Mouse (Mus musculus) heart, embryonic 12.5 days (tissue): Measurements from ENCODE around the gene Tmem266. TPM values are rescaled to one million over a fixed set of nuclear protein-coding genes. Genes with fewer than 3 reads are reported as not detected.

ENCODE experiments used
- ATAC-seq: fragments of 200-750 bp; cut with Nextera tagmentation; 2 replicates; pipeline ENCODE4 v1.8.0; 2017; ENCODE audit warnings: moderate TSS enrichment, moderate library complexity; ENCODE audit not compliant: insufficient number of reproducible peaks, low FRiP score
- H3K27ac ChIP-seq: fragments of 300-500 bp; sonication (generic); 2 replicates; pipeline ENCODE4 v1.5.1; 2016; ENCODE audit warnings: mild to moderate bottlenecking, moderate library complexity; ENCODE audit not compliant: poor library complexity, severe bottlenecking
- H3K27me3 ChIP-seq: fragments of 300-500 bp; sonication (generic); replicated peaks from 2 replicates; pipeline ENCODE4 v1.6.1; 2016; ENCODE audit warnings: mild to moderate bottlenecking, moderate library complexity
- H3K36me3 ChIP-seq: fragments of 300-500 bp; sonication (generic); 2 replicates; pipeline ENCODE4 v1.6.1; 2016; ENCODE audit warnings: mild to moderate bottlenecking, moderate library complexity
- H3K4me1 ChIP-seq: fragments of 300-500 bp; sonication (generic); replicated peaks from 2 replicates; pipeline ENCODE4 v1.6.1; 2016; ENCODE audit warnings: mild to moderate bottlenecking
- H3K4me2 ChIP-seq: fragments of 300-500 bp; sonication (generic); 2 replicates; pipeline ENCODE4 v1.6.1; 2016; ENCODE audit warnings: mild to moderate bottlenecking, moderate library complexity
- H3K4me3 ChIP-seq: fragments of 300-500 bp; sonication (generic); 2 replicates; pipeline ENCODE4 v1.5.1; 2016; ENCODE audit warnings: mild to moderate bottlenecking
- H3K9ac ChIP-seq: fragments of 300-500 bp; sonication (generic); 2 replicates; pipeline ENCODE4 v1.6.1; 2016; ENCODE audit warnings: mild to moderate bottlenecking, moderate library complexity
- H3K9me3 ChIP-seq: fragments of 300-500 bp; sonication (generic); replicated peaks from 2 replicates; pipeline ENCODE4 v1.6.1; 2016; ENCODE audit warnings: mild to moderate bottlenecking, moderate library complexity
- WGBS: fragments of 180-500 bp; shearing (Covaris S2); methylation state at CpG from one replicate; pipeline ENCODE4 v1.1.7; 2016; 5-methylcytosine and 5-hydroxymethylcytosine counted together
- polyA plus RNA-seq: library from polyadenylated mRNA; unstranded; fragments of >200 nt; fragmentation: Nextera tagmentation; extraction: Ambion mirVana; gene quantifications from 2 replicates; pipeline ENCODE4 v1.2.1, GENCODE M21; 2016

Gene Tmem266
- polyA plus RNA-seq, 1 experiment from 2014 or later = 0.24 TPM

DNA sequence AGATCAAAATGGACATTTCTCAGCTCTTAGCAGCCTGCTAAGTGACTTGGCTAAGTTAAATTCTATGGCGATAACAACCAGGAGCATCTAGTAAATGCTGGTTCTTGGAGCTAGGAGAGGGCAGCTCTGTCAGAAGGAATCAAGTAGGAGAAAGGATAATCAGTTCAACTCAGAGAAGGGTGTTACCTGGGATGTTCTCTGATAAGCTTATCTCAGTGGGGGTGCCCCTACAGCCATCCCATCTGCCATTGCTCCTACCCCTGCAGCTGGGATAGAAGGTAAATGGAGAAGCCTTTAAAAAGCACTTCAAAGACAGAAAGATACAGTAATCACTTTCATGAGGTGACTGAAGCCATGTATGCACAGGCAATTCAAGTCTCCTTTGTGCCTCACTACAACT, 126.2 kb downstream of the Tmem266 start:
- H3K27ac ChIP-seq = no peak overlapping the region
- WGBS = 87% methylated on average over 1 of the region's 1 CpGs
- ATAC-seq = no peak

DNA sequence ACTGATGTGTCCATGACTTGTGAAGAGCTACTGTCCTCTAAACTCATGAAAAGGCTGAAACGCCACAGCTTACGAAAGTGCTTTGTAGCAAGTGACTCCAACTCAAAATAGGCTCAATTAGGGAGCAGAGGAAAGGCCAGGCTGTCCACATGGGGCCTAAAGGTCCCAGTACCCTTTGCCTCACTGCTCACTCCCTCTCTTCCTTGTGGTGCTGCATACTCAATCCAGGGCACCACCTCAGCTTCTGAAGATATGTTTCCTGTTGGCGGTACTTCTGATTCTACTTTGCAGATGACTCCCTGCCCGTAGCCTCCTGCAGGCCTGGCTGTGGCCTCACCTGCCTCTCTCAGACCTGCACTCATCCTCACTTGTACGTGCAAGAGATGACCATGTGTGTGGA, 126.7 kb downstream of the Tmem266 start:
- no peak overlapping the region for H3K9ac ChIP-seq
- H3K4me3 ChIP-seq = no peak overlapping the region
- H3K27ac ChIP-seq = no peak overlapping the region
- ATAC-seq = no peak
- no peaks in the 10 kb centered on the region for H3K27me3 ChIP-seq
- no peaks in the 10 kb centered on the region for H3K4me1 ChIP-seq
- no peak overlapping the region for H3K4me2 ChIP-seq
- H3K36me3 ChIP-seq = peaks cover 26% of the 10 kb centered on the region; the same call in 1 of the 2 replicates
- H3K9me3 ChIP-seq = no peaks in the 10 kb centered on the region
- 88% methylated on average over 5 of the region's 5 CpGs for WGBS

More for the DNA sequence above, 126.2 kb downstream of the Tmem266 start:
- H3K4me2 ChIP-seq = no peak overlapping the region
- H3K36me3 ChIP-seq = peaks cover 26% of the 10 kb centered on the region; the same call in 1 of the 2 replicates
- H3K9me3 ChIP-seq = no peaks in the 10 kb centered on the region
- no peaks in the 10 kb centered on the region for H3K4me1 ChIP-seq
- H3K27me3 ChIP-seq = no peaks in the 10 kb centered on the region
- H3K9ac ChIP-seq = no peak overlapping the region
- no peak overlapping the region for H3K4me3 ChIP-seq

DNA sequence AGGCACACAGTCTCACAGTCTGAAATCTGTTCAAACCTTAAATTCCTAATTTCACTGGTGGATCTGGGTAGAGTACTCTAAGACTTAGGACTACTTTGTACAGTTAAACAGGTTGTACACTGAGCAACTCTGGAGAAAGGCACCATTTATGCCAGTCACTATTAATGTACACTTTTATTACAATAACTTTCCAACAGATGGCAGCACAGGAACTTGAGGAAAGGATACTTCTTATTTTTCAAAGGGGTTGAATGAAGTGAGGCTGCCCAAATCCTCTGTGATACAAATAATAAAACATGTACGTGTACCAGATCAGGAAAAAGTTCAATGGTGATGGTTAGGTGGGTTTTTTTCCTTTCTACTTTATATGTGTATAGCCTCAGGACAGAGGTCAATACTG, 141.7 kb downstream of the Tmem266 start:
- Histone ChIP-seq H3K9me3 (no peaks in the 10 kb centered on the region), H3K4me2 (no peak overlapping the region), H3K36me3 (peaks cover 11% of the 10 kb centered on the region), H3K4me3 (no peak overlapping the region), H3K27me3 (no peaks in the 10 kb centered on the region), H3K4me1 (no peaks in the 10 kb centered on the region), H3K9ac (no peak overlapping the region), H3K27ac (no peak overlapping the region)
- ATAC-seq = no peak
- 86% methylated on average over 1 of the region's 1 CpGs for WGBS

DNA sequence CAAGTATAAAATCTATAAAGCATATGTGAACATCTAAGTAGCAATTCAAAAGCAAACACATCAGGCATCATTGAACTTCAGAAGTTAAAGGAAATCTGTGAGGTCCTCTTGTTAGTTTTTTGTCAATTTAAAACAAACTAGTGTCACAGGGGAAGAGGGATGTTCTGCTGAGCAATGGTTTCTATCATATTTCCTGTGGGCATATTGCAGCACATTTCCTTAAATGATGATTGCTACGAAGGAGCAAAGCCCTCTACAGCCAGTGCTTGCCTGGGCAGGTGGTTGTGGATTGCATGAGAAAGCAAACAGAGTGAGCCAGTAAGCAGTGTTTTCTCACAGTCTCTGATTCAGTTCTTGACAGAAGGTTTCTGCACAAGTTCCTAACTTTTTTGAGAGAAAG, 149.4 kb downstream of the Tmem266 start:
- Histone ChIP-seq H3K9me3 (no peaks in the 10 kb centered on the region), H3K9ac (no peak overlapping the region), H3K27me3 (no peaks in the 10 kb centered on the region), H3K36me3 (peaks cover 18% of the 10 kb centered on the region), H3K4me1 (no peaks in the 10 kb centered on the region), H3K4me3 (no peak overlapping the region), H3K27ac (no peak overlapping the region), H3K4me2 (no peak overlapping the region)
- ATAC-seq = no peak
- 68% methylated on average over 1 of the region's 1 CpGs for whole genome bisulfite sequencing

DNA sequence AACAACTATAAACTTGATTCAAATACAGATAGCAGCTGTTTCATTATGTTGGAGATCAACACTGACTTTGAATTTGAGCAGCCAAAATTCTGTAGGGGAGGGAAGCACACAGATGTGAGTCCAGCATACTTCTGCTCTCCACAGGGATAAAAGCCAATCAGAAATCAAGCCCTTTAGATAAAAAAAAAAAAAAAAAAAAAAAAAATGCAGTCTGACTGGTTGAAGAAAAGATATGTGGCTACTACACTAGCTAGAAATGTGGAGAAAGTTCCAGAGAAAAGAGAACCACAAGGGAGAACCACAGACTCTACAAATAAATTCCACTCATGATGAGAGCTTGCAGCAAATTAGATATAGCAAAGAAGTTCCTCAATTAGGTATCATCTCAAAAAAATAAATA, 152.0 kb downstream of the Tmem266 start:
- no peak for ATAC-seq
- H3K9me3 ChIP-seq = no peaks in the 10 kb centered on the region
- peaks cover 22% of the 10 kb centered on the region for H3K36me3 ChIP-seq
- H3K9ac ChIP-seq = no peak overlapping the region
- H3K27me3 ChIP-seq = no peaks in the 10 kb centered on the region
- no peak overlapping the region for H3K4me2 ChIP-seq
- H3K27ac ChIP-seq = no peak overlapping the region
- H3K4me3 ChIP-seq = no peak overlapping the region
- H3K4me1 ChIP-seq = no peaks in the 10 kb centered on the region

DNA sequence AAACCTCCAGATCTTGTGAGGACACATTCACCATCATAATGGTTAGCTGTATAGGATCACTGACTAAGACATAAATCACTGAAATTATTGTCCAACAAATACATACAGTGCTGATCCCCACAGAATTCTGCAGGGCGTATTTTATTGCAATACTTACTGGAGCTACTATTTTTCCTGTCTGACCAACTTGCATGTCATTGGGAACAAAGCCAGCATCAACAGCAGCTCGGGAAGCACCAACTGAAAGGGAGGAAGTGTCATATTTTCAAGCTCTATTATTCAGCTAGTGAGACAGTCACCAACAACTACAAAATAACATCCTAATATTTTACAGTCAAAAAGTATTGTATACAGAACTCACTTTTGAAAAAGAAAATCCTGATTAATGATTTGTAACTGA, 155.4 kb downstream of the Tmem266 start:
- ATAC-seq = no peak
- Histone ChIP-seq H3K36me3 (peaks cover 39% of the 10 kb centered on the region), H3K4me3 (no peak overlapping the region), H3K4me1 (no peaks in the 10 kb centered on the region), H3K27me3 (no peaks in the 10 kb centered on the region), H3K4me2 (no peak overlapping the region), H3K9ac (no peak overlapping the region), H3K9me3 (no peaks in the 10 kb centered on the region), H3K27ac (no peak overlapping the region)
- WGBS = 66% methylated on average over 2 of the region's 2 CpGs

Other genes starting within 250 kb of the Tmem266 start
- 37.3 and 37.8 TPM in 2 replicates for gene Ube2q2, start 178.1 kb upstream of the Tmem266 start, polyA plus RNA-seq
- gene Fbxo22, start 118.0 kb upstream of the Tmem266 start, polyA plus RNA-seq = 67.2 and 70.9 TPM in 2 replicates
- gene Nrg4, start 69 bp upstream of the Tmem266 start, polyA plus RNA-seq = 1.5 and 2.0 TPM in 2 replicates
- 318 and 327 TPM in 2 replicates for gene Etfa, start 185.3 kb downstream of the Tmem266 start, polyA plus RNA-seq
- 0.59 and 1.0 TPM in 2 replicates for gene Isl2, start 211.8 kb downstream of the Tmem266 start, polyA plus RNA-seq